Mouse (Mus musculus) heart, embryonic 15.5 days (tissue): Measurements from ENCODE around the gene Il21r. TPM values are rescaled to one million over a fixed set of nuclear protein-coding genes. Genes with fewer than 3 reads are reported as not detected.

Experiments
- ATAC-seq: fragments of 200-750 bp; cut with Nextera tagmentation; replicated peaks from 2 replicates; pipeline ENCODE4 v1.8.0; 2017; ENCODE audit warnings: low read depth, moderate TSS enrichment; ENCODE audit not compliant: insufficient number of reproducible peaks, insufficient read depth, low FRiP score
- H3K27ac ChIP-seq: fragments of 300-500 bp; sonication (generic); 2 replicates; pipeline ENCODE4 v1.5.1; 2015; ENCODE audit warnings: mild to moderate bottlenecking, inconsistent platforms
- H3K27me3 ChIP-seq: fragments of 300-500 bp; sonication (generic); 2 replicates; pipeline ENCODE4 v1.6.1; 2015; ENCODE audit warnings: inconsistent platforms
- H3K36me3 ChIP-seq: fragments of 300-500 bp; sonication (generic); 2 replicates; pipeline ENCODE4 v1.6.1; 2015; ENCODE audit warnings: mild to moderate bottlenecking, inconsistent platforms
- H3K4me1 ChIP-seq: fragments of 300-500 bp; sonication (generic); replicated peaks from 2 replicates; pipeline ENCODE4 v1.6.1; 2015; ENCODE audit warnings: inconsistent platforms
- H3K4me2 ChIP-seq: fragments of 300-500 bp; sonication (generic); 2 replicates; pipeline ENCODE4 v1.6.1; 2015; ENCODE audit warnings: inconsistent platforms, mild to moderate bottlenecking, moderate library complexity
- H3K4me3 ChIP-seq: fragments of 300-500 bp; sonication (generic); 2 replicates; pipeline ENCODE4 v1.5.1; 2015; ENCODE audit warnings: mild to moderate bottlenecking, inconsistent platforms
- H3K9ac ChIP-seq: fragments of 300-500 bp; sonication (generic); 2 replicates; pipeline ENCODE4 v1.6.1; 2015; ENCODE audit warnings: mild to moderate bottlenecking, inconsistent platforms
- H3K9me3 ChIP-seq: fragments of 300-500 bp; sonication (generic); replicated peaks from 2 replicates; pipeline ENCODE4 v1.6.1; 2016; ENCODE audit warnings: inconsistent platforms
- WGBS: fragments of 180-500 bp; shearing (Covaris S2); methylation state at CpG from one replicate; pipeline ENCODE4 v1.1.7; 2015; ENCODE audit warnings: mixed read lengths; 5-methylcytosine and 5-hydroxymethylcytosine counted together
- polyA plus RNA-seq: library from polyadenylated mRNA; unstranded; fragments of >200 nt; fragmentation: Nextera tagmentation; extraction: Ambion mirVana; gene quantifications from 2 replicates; pipeline ENCODE4 v1.2.1, GENCODE M21; 2015

Il21r gene
- 0.20 and 1.1 TPM in 2 replicates for polyA plus RNA-seq

GRCm38 (mm10) chr7:125603185-125603631, at the start of gene Il21r:
Il21r (plus strand) TSS chr7:125603429.
- Histone ChIP-seq H3K4me1 (peaks cover 2% of the 10 kb centered on the region; the same call in 1 of the 2 replicates), H3K36me3 (no peaks in the 10 kb centered on the region), H3K9ac (no peak within 1 kb of the TSS), H3K27ac (no peak within 1 kb of the TSS), H3K4me2 (no peak within 1 kb of the TSS), H3K27me3 (no peaks in the 10 kb centered on the region; the same call in 1 of the 2 replicates), H3K9me3 (no peaks in the 10 kb centered on the region), H3K4me3 (no peak within 1 kb of the TSS)
- WGBS: 56% methylated on average over 11 of the region's 11 CpGs
- ATAC-seq: no peak

- H3K27ac ChIP-seq: no peak overlapping the region
- H3K9ac ChIP-seq: no peak overlapping the region
- peaks cover 46% of the 10 kb centered on the region for H3K4me1 ChIP-seq
- H3K27me3 ChIP-seq: 0 out of 2 replicates have a peak, but pooled peaks cover 6% of the 10 kb centered on the region
- ATAC-seq: no peak
- no peaks in the 10 kb centered on the region for H3K36me3 ChIP-seq
- H3K4me2 ChIP-seq: peak overlapping the region; percentile 98; the same call in 1 of the 2 replicates
- WGBS: 87% methylated on average over 13 of the region's 13 CpGs
- no peaks in the 10 kb centered on the region for H3K9me3 ChIP-seq
- H3K4me3 ChIP-seq: peak overlapping the region; percentile 77
Observed at GRCm38 (mm10) chr7:125553653-125554428, 49.4 kb upstream of the Il21r start.

- H3K4me2 ChIP-seq: peak overlapping the region; percentile 3; the same call in 1 of the 2 replicates
Observed at GRCm38 (mm10) chr7:125554456-125555114, 48.6 kb upstream of the Il21r start.

DNA sequence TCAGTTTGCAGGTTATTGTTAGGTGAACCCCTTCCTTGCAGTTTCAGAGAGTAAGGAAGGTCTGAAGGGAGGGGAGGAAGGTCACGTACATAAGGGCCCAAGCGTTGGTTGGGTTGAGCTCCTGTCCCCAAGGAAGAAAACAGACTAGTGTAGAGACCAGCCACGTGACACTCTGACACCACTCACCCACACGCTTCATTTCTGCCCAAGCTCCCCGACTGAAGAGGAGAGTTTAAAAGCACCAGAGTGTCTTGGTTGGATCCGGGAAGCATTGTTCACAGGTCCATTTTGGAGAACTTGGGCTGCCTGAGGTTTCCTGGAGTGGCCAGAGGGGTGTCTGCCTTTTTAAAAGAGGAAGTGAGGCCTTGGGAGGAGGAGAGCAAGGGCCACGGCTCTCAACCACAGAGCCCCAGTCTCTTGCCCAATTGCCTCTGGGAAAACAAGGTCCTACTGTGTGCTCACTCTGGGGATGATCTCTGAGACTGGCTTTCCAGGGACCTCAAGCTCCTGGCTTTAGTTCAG, 47.8 kb upstream of the Il21r start:
- H3K36me3 ChIP-seq: no peaks in the 10 kb centered on the region
- no peaks in the 10 kb centered on the region for H3K9me3 ChIP-seq
- no peak for ATAC-seq
- WGBS: 67% methylated on average over 7 of the region's 7 CpGs
- 0 out of 2 replicates have a peak, but pooled peaks cover 6% of the 10 kb centered on the region for H3K27me3 ChIP-seq
- peaks cover 48% of the 10 kb centered on the region for H3K4me1 ChIP-seq
- H3K4me2 ChIP-seq: no peak overlapping the region; the same call in 1 of the 2 replicates
- H3K9ac ChIP-seq: no peak overlapping the region
- no peak overlapping the region for H3K27ac ChIP-seq
- H3K4me3 ChIP-seq: no peak overlapping the region

More at GRCm38 (mm10) chr7:125554456-125555114, 48.6 kb upstream of the Il21r start:
- no peak overlapping the region for H3K27ac ChIP-seq
- ATAC-seq: no peak
- H3K4me1 ChIP-seq: peaks cover 47% of the 10 kb centered on the region
- H3K9ac ChIP-seq: no peak overlapping the region
- 0 out of 2 replicates have a peak, but pooled peaks cover 6% of the 10 kb centered on the region for H3K27me3 ChIP-seq
- no peak overlapping the region for H3K4me3 ChIP-seq
- no peaks in the 10 kb centered on the region for H3K9me3 ChIP-seq
- 78% methylated on average over 9 of the region's 9 CpGs for WGBS
- no peaks in the 10 kb centered on the region for H3K36me3 ChIP-seq

DNA sequence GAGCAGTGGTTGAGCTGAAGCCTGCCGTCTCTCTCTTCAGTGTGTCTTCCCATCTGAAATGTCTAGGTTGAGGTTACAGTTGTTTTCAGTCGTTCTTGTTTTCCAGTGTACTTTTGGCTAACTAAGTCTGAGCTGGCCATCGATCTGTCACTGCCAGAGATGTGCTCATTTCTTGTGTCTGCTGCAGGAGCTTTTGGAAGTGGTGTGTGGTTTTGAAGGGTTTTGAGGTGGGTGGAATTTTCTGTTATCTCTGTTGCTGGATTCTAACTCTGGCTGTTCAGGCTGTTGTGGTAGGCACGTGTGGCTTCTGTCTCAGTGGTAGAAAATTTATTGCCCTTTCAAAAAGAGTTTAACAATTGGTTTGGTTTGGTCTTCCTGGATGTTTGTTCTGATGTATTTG, 47.1 kb upstream of the Il21r start:
- H3K4me1 ChIP-seq: peaks cover 47% of the 10 kb centered on the region

DNA sequence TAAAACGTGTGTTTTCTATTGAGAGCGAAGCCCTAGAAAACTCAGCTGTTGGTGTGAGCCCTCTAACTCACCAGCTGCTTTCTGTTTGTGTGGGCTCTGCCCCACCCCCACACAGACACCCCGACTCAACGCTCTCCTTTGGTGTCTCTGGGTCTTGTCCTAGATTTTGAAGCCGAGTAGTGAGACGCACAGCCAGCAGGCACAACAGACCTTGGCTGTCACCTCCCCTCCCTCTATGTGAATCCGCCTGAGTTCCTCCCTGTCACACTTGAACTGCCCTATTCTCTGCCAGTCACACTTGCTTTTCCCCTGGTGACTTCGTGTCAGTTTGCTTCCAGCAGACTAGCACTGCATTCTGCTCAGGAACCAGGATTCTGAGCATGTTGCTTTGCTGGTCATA, 46.4 kb upstream of the Il21r start:
- Histone ChIP-seq H3K4me1 (peaks cover 42% of the 10 kb centered on the region), H3K9ac (no peak overlapping the region), H3K4me3 (no peak overlapping the region), H3K27me3 (0 out of 2 replicates have a peak, but pooled peaks cover 6% of the 10 kb centered on the region), H3K36me3 (no peaks in the 10 kb centered on the region), H3K9me3 (no peaks in the 10 kb centered on the region), H3K27ac (no peak overlapping the region), H3K4me2 (no peak overlapping the region)
- WGBS: 52% methylated on average over 8 of the region's 8 CpGs
- no peak for ATAC-seq

More for the DNA sequence above, 47.1 kb upstream of the Il21r start:
- WGBS: 50% methylated on average over 4 of the region's 4 CpGs
- H3K27ac ChIP-seq: no peak overlapping the region
- no peak overlapping the region; the same call in 1 of the 2 replicates for H3K4me2 ChIP-seq
- H3K4me3 ChIP-seq: no peak overlapping the region
- no peaks in the 10 kb centered on the region for H3K36me3 ChIP-seq
- H3K9ac ChIP-seq: no peak overlapping the region
- 0 out of 2 replicates have a peak, but pooled peaks cover 6% of the 10 kb centered on the region for H3K27me3 ChIP-seq
- no peaks in the 10 kb centered on the region for H3K9me3 ChIP-seq
- ATAC-seq: no peak

DNA sequence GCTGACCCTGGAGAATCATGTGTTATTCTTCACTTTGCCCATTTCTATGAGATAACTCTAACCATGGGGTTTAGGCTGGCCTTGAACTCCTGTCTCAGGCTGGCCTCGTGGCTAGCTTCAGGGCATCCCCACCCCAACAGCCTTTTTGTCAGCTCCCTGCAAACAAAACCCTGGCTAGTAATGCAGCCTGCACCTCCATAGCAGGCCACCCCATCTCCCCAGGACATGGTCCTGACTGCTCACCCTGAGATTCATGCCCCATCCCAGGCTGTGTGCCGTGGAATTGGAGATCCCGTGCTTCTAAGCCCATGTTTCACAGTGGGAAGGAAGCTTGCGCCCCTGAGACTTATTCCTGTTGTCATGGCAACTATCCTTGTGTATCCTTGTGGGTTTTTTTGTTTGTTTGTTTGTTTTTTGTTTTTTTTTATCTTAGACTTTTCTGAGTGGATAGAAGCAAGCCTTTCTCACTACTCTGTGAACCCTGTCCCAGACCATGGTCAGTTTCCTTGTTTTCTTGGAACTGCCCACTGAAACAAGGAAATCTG, 44.8 kb upstream of the Il21r start:
- Histone ChIP-seq H3K36me3 (no peaks in the 10 kb centered on the region), H3K27ac (no peak overlapping the region), H3K4me3 (no peak overlapping the region), H3K9ac (no peak overlapping the region), H3K27me3 (no peaks in the 10 kb centered on the region), H3K4me1 (peaks cover 33% of the 10 kb centered on the region), H3K9me3 (no peaks in the 10 kb centered on the region), H3K4me2 (no peak overlapping the region)
- ATAC-seq: no peak
- 69% methylated on average over 4 of the region's 4 CpGs for WGBS

DNA sequence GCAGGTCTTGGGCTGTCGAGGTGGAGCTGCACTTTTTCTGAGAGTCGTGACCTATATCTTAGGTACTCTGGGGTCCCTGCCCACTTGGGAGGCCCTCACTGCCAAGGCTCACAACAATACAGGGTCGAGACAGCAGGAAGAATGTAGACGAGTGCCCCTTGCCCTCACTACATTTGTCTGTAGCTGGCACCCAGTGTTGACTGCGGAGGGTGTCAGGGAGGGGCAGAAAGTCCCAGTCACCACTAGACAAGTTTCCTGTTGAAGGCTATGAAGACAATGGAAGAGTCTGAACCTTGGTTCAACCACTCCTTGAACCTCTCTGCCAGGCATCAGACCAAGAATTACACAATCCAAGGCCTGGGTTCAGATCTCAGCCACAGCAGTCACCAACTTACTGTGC, 44.2 kb upstream of the Il21r start:
- Histone ChIP-seq H3K4me1 (peaks cover 30% of the 10 kb centered on the region), H3K27me3 (no peaks in the 10 kb centered on the region), H3K4me2 (no peak overlapping the region), H3K9ac (no peak overlapping the region), H3K9me3 (no peaks in the 10 kb centered on the region), H3K36me3 (no peaks in the 10 kb centered on the region), H3K27ac (no peak overlapping the region), H3K4me3 (no peak overlapping the region)
- 61% methylated on average over 5 of the region's 5 CpGs for WGBS
- ATAC-seq: no peak

- no peak overlapping the region for H3K4me2 ChIP-seq
- no peaks in the 10 kb centered on the region for H3K36me3 ChIP-seq
- H3K4me3 ChIP-seq: no peak overlapping the region
- WGBS: 81% methylated on average over 10 of the region's 10 CpGs
- no peak; the same call in 1 of the 2 replicates for ATAC-seq
- H3K4me1 ChIP-seq: peaks cover 27% of the 10 kb centered on the region
- H3K9ac ChIP-seq: no peak overlapping the region
- H3K27me3 ChIP-seq: no peaks in the 10 kb centered on the region
- H3K9me3 ChIP-seq: no peaks in the 10 kb centered on the region
- H3K27ac ChIP-seq: no peak overlapping the region
Observed at GRCm38 (mm10) chr7:125559537-125559936, 43.7 kb upstream of the Il21r start.

- H3K36me3 ChIP-seq: no peaks in the 10 kb centered on the region
- WGBS: 80% methylated on average over 7 of the region's 7 CpGs
- H3K27me3 ChIP-seq: no peaks in the 10 kb centered on the region
- peaks cover 23% of the 10 kb centered on the region for H3K4me1 ChIP-seq
- no peak overlapping the region for H3K9ac ChIP-seq
- no peak overlapping the region for H3K27ac ChIP-seq
- no peaks in the 10 kb centered on the region for H3K9me3 ChIP-seq
- no peak overlapping the region for H3K4me2 ChIP-seq
- H3K4me3 ChIP-seq: no peak overlapping the region
- ATAC-seq: no peak
Observed at GRCm38 (mm10) chr7:125560146-125560785, 43.0 kb upstream of the Il21r start.
